ENCODE assay signal across 7 mouse cellular contexts in the genomic region with DNA sequence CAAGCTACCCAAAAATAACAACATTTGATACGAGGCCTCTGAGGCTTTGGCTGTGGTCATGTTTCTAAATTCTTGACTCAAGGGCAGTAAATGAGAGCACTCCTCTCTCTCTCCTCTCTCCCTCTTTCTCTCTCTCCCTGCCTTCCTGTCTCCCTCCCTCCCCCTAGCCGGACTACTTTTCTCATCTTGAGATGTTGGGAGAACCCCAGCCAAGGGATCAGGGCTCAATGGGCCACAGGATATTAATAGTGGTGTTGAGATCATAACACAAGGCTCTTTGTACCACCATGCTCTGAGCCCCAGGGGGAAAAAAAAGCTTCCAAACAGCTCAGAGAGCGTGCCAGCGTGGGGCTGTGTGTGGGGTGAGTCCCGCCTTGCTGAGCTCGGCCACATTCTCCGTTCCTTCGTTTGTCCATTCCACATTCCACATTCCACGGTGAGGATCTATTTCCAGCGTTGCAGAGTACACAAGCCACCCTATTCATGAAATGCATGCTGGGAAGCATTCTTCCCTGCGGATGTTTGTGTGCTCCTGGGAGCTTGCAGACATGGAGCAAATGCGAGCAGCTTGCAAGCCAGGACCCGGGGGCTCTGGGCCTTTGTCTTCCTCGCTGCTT. TPM values are rescaled to one million over a fixed set of nuclear protein-coding genes. Genes with fewer than 3 reads are reported as not detected.
A peak's percentile ranks its signal among the peaks of the same experiment; 100 is the strongest.
DNase-seq lines count a peak whose midpoint lies in the region; ATAC-seq and TF ChIP-seq lines count a peak whose summit lies in the region.

No protein-coding gene starts in this region.

- no peak for TF ChIP-seq POLR2A in bone marrow, adult 2 months (IDR thresholded peaks at IDR 0.05; ENCODE audit: borderline replicate concordance, control insufficient read depth, low read depth, low read length)

- no peaks in the 10 kb centered on the region for H3K27me3 ChIP-seq in hindbrain, embryonic 10.5 days (ENCODE audit: insufficient read depth, poor library complexity, severe bottlenecking)
- no peaks in the 10 kb centered on the region for H3K27me3 ChIP-seq in midbrain, embryonic 15.5 days (replicated peaks)

- H3K36me3 ChIP-seq in hindbrain, embryonic 10.5 days = no peaks in the 10 kb centered on the region
- H3K36me3 ChIP-seq in midbrain, embryonic 15.5 days (replicated peaks) = no peaks in the 10 kb centered on the region

- no peaks in the 10 kb centered on the region for H3K9me3 ChIP-seq in hindbrain, embryonic 10.5 days
- H3K9me3 ChIP-seq in midbrain, embryonic 15.5 days = no peaks in the 10 kb centered on the region

- peak; percentile 47 for DNase-seq in ES-CJ7 (ENCODE audit: low read depth, low spot score)
- DNase-seq in forelimb bud, embryonic 11.5 days (ENCODE audit: low read depth, low spot score) = peak; percentile 63
- DNase-seq in hindbrain, embryonic 10.5 days (ENCODE audit: low spot score) = peak; percentile 60
- DNase-seq in layer of hippocampus, postnatal 14 days (ENCODE audit: low spot score in 2 of 2) = peak; percentile 52 to 76

- H3K9ac ChIP-seq in midbrain, embryonic 15.5 days = no peak overlapping the region; the same call in 1 of the 2 replicates

- no peak overlapping the region for H3K4me3 ChIP-seq in bone marrow, adult 2 months (replicated peaks; ENCODE audit: control insufficient read depth, low read depth, low read length)
- H3K4me3 ChIP-seq in hindbrain, embryonic 10.5 days = 0 out of 2 replicates have a peak overlapping the region, but pooled peaks have one; percentile 6
- H3K4me3 ChIP-seq in midbrain, embryonic 15.5 days = no peak overlapping the region

- no peak for TF ChIP-seq CTCF in bone marrow, adult 2 months (IDR thresholded peaks at IDR 0.05; ENCODE audit: control insufficient read depth, insufficient read depth, low read length)

- H3K4me1 ChIP-seq in bone marrow, adult 2 months (ENCODE audit: control insufficient read depth, insufficient read depth, low read length) = peaks cover 16% of the 10 kb centered on the region
- H3K4me1 ChIP-seq in hindbrain, embryonic 10.5 days (replicated peaks) = peaks cover 57% of the 10 kb centered on the region
- peaks cover 37% of the 10 kb centered on the region for H3K4me1 ChIP-seq in midbrain, embryonic 15.5 days

- H3K27ac ChIP-seq in bone marrow, adult 2 months (ENCODE audit: control insufficient read depth, insufficient read depth, low read depth, low read length, poor library complexity) = peak overlapping the region; percentile 76
- peak overlapping the region; percentile 86 for H3K27ac ChIP-seq in hindbrain, embryonic 10.5 days
- H3K27ac ChIP-seq in midbrain, embryonic 15.5 days = peak overlapping the region; percentile 73

- WGBS in bone marrow, adult 2 months = 59% methylated on average over 14 of the region's 14 CpGs
- 9% methylated on average over 14 of the region's 14 CpGs for WGBS in hindbrain, embryonic 10.5 days
- 9% methylated on average over 14 of the region's 14 CpGs for WGBS in midbrain, embryonic 15.5 days

- peak overlapping the region; percentile 14; the same call in 1 of the 2 replicates for H3K4me2 ChIP-seq in midbrain, embryonic 15.5 days

- peak; percentile 66 for ATAC-seq in midbrain, embryonic 15.5 days (replicated peaks)
- ATAC-seq in megakaryocyte progenitor cell, adult 5-6 weeks (replicated peaks; ENCODE audit: poor library complexity) = no peak

RNA-seq across cellular contexts. Expression of gene Irf2bp2, which starts 27.2 kb away (rescaled TPM):
- polyA plus RNA-seq in bone marrow, adult 2 months (2011; ENCODE audit: insufficient read depth, insufficient read length, low replicate concordance, missing spikeins) = 21.3 and 35.8 TPM in 2 replicates
- 3.3 and 4.3 TPM in 2 replicates for polyA plus RNA-seq in hindbrain, embryonic 10.5 days (2016; fragmentation: Nextera tagmentation; extraction: Ambion mirVana)
- total RNA-seq in layer of hippocampus, postnatal 14 days (2021) = 10 to 100 TPM; 57.1 to 61.7 TPM
- 9.7 and 10.0 TPM in 2 replicates for polyA plus RNA-seq in midbrain, embryonic 15.5 days (2015; fragmentation: Nextera tagmentation; extraction: Ambion mirVana)
- total RNA-seq in megakaryocyte progenitor cell, adult 5-6 weeks (2015) = 109 and 114 TPM in 2 replicates
- total RNA-seq in megakaryocyte progenitor cell, adult 5-6 weeks (2017) = 95.7 and 110 TPM in 2 replicates
